Mouse (Mus musculus): ENCODE data around the gene Tmprss2.

GRCm38 (mm10) chr16:97593057-97593456, 17.9 kb downstream of the Tmprss2 start:
- TF ChIP-seq GATA1 (IDR thresholded peaks at IDR 0.05; ENCODE audit: borderline replicate concordance, low read length) (no peak), FLI1 (IDR thresholded peaks at IDR 0.05; ENCODE audit: low read length) (no peak)

Data from megakaryocyte, embryonic 14.5 days (primary cell).